20 mouse cellular contexts compared by ENCODE assay signal in the genomic region with DNA sequence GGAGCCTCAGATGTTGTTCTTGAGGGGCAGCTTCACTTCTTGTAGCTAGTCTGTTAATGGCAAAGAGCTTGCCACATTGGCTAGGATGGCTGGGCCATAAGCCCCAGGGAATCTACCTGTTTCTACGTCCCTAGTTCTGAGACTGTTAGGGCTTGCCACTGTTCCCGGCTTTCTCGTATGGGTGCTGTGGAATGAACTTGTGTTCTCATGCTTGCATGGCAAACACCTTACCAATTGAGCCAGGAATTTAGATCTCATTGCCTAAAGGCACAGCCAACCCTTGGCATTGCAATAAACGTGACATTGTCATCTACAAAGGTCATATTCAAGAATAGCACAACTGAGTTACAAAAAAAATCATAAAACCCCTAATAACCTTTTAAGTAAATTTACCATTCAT.
DNase-seq lines count a peak whose midpoint lies in the region; ATAC-seq and TF ChIP-seq lines count a peak whose summit lies in the region.
"Had no signal": no experiment of that assay in that cellular context is flagged by ENCODE, and none has a peak within 500 bp of the region (broad histone marks: within the 10 kb centered on the region; RNA-seq: fewer than 3 reads in every experiment).

No protein-coding gene starts in this region.

- H3K4me2 ChIP-seq in heart, embryonic 15.5 days = peak overlapping the region; percentile 49; the same call in 1 of the 2 replicates
- H3K4me2 ChIP-seq in kidney, embryonic 16.5 days (replicated peaks; ENCODE audit: low read depth, low read length) = no peak overlapping the region
- H3K4me2 ChIP-seq: embryonic facial prominence, embryonic 12.5 days; forebrain, embryonic 12.5 days; hindbrain, embryonic 15.5 days had no signal

- intact Hi-C loops in heart, adult 2 months (cut with DNase I) = no loop called here
- intact Hi-C loops in heart, postnatal 10 days (cut with DNase I) = loop anchor here (10.0 kb wide), 1 partner anchor 220 kb away; no protein-coding TSS in a partner anchor
- intact Hi-C loops in heart, postnatal 36 days (cut with DNase I) = no loop called here

- H3K36me3 ChIP-seq in heart, adult 2 months (ENCODE audit: control insufficient read depth, insufficient read depth, low read length) = no peaks in the 10 kb centered on the region
- H3K36me3 ChIP-seq in heart, embryonic 15.5 days = no peaks in the 10 kb centered on the region
- no peaks in the 10 kb centered on the region for H3K36me3 ChIP-seq in kidney, adult 2 months (ENCODE audit: control insufficient read depth, insufficient read depth, low read length)
- H3K36me3 ChIP-seq in kidney, embryonic 16.5 days (ENCODE audit: insufficient read depth, low read length) = no peaks in the 10 kb centered on the region
- H3K36me3 ChIP-seq: embryonic facial prominence, embryonic 12.5 days; forebrain, embryonic 12.5 days; hindbrain, embryonic 15.5 days had no signal

- H3K4me1 ChIP-seq in heart, adult 2 months (ENCODE audit: control insufficient read depth, insufficient read depth, low read length) = peaks cover 2% of the 10 kb centered on the region; the same call in 1 of the 2 replicates
- H3K4me1 ChIP-seq in heart, embryonic 15.5 days (replicated peaks) = peaks cover 38% of the 10 kb centered on the region
- H3K4me1 ChIP-seq in kidney, adult 2 months (ENCODE audit: control insufficient read depth, insufficient read depth, low read length) = no peaks in the 10 kb centered on the region
- H3K4me1 ChIP-seq in kidney, embryonic 16.5 days (ENCODE audit: insufficient read depth, low read length) = peaks cover 28% of the 10 kb centered on the region
- H3K4me1 ChIP-seq: hindbrain, embryonic 15.5 days had no signal

- WGBS in heart, adult 2 months = 65% methylated on average over 4 of the region's 4 CpGs
- WGBS in heart, embryonic 15.5 days = 76% methylated on average over 4 of the region's 4 CpGs
- 68% methylated on average over 4 of the region's 4 CpGs for WGBS in kidney, adult 2 months
- WGBS in kidney, embryonic 16.5 days = 84% methylated on average over 4 of the region's 4 CpGs

- no peak for ATAC-seq in heart, embryonic 15.5 days (replicated peaks; ENCODE audit: insufficient number of reproducible peaks, insufficient read depth, low FRiP score, low read depth)
- no peak for ATAC-seq in kidney, embryonic 16.5 days (ENCODE audit: low FRiP score, low TSS enrichment)
- ATAC-seq: activated CD4-positive, CD25-positive, alpha-beta regulatory T cell, adult 4 months; forebrain, embryonic 16.5 days; intestine, embryonic 16.5 days; Patski had no signal

- H3K9me3 ChIP-seq in heart, embryonic 15.5 days (replicated peaks) = no peaks in the 10 kb centered on the region
- H3K9me3 ChIP-seq in kidney, embryonic 16.5 days (ENCODE audit: low read length) = peaks cover 2% of the 10 kb centered on the region; the same call in 1 of the 2 replicates
- H3K9me3 ChIP-seq: embryonic facial prominence, embryonic 12.5 days; forebrain, embryonic 12.5 days; hindbrain, embryonic 15.5 days had no signal

- no peak overlapping the region for H3K4me3 ChIP-seq in heart, adult 2 months
- no peak overlapping the region for H3K4me3 ChIP-seq in heart, embryonic 15.5 days
- H3K4me3 ChIP-seq in kidney, adult 2 months (ENCODE audit: insufficient read depth, low read depth, low read length) = no peak overlapping the region
- H3K4me3 ChIP-seq in kidney, embryonic 16.5 days (ENCODE audit: low read length) = no peak overlapping the region
- H3K4me3 ChIP-seq: embryonic facial prominence, embryonic 12.5 days; forebrain, embryonic 12.5 days; hindbrain, embryonic 15.5 days had no signal

- H3K79me2 ChIP-seq in heart, adult 2 months (replicated peaks; ENCODE audit: control insufficient read depth, insufficient read depth, low read length) = no peaks in the 10 kb centered on the region

- no peak overlapping the region for H3K9ac ChIP-seq in heart, adult 2 months (ENCODE audit: low read depth, low read length)
- H3K9ac ChIP-seq in heart, embryonic 15.5 days = no peak overlapping the region
- H3K9ac ChIP-seq in kidney, embryonic 16.5 days (replicated peaks; ENCODE audit: low read length) = no peak overlapping the region
- H3K9ac ChIP-seq: embryonic facial prominence, embryonic 12.5 days; forebrain, embryonic 12.5 days; hindbrain, embryonic 15.5 days had no signal

- TF ChIP-seq CTCF in heart, adult 2 months (IDR thresholded peaks at IDR 0.05) = no peak
- no peak for TF ChIP-seq CTCF in kidney, adult 2 months (conservative IDR thresholded peaks at IDR 0.05; ENCODE audit: insufficient read depth, insufficient read length, low read depth, low read length)

- TF ChIP-seq POLR2A in heart, adult 2 months (IDR thresholded peaks at IDR 0.05; ENCODE audit: insufficient read depth, low read depth, low read length) = no peak
- no peak for TF ChIP-seq POLR2A in kidney, adult 2 months (IDR thresholded peaks at IDR 0.05; ENCODE audit: low read depth, low read length)

- peak overlapping the region; percentile 82 for H3K27ac ChIP-seq in heart, adult 2 months
- peak overlapping the region; percentile 85 for H3K27ac ChIP-seq in heart, embryonic 15.5 days
- no peak overlapping the region for H3K27ac ChIP-seq in kidney, adult 2 months (ENCODE audit: insufficient read depth, low read depth, low read length)
- H3K27ac ChIP-seq in kidney, embryonic 16.5 days (ENCODE audit: low read length) = no peak overlapping the region
- H3K27ac ChIP-seq: embryonic facial prominence, embryonic 12.5 days; forebrain, embryonic 12.5 days; hindbrain, embryonic 15.5 days; kidney, postnatal 0 days had no signal

- TF ChIP-seq EP300 in heart, adult 2 months (IDR thresholded peaks at IDR 0.05; ENCODE audit: insufficient read depth, low read depth, low read length) = no peak

- DNase-seq in heart, adult 2 months = no peak
- DNase-seq in heart, postnatal 10 days = no peak
- DNase-seq in heart, postnatal 36 days = no peak
- DNase-seq in kidney, adult 2 months = peak; percentile 24
- peak; percentile 67 for DNase-seq in gonadal fat pad, adult 2 months (ENCODE audit: low read depth)
- no peak for DNase-seq in spleen, postnatal 4 days (ENCODE audit: low spot score in 2 of 2)
- DNase-seq: adrenal gland, postnatal 14 days; cerebellum, adult 11-12 months; cerebellum, adult 9-10 months had no signal

- no peaks in the 10 kb centered on the region for H3K27me3 ChIP-seq in heart, adult 2 months (ENCODE audit: control insufficient read depth, insufficient read depth, low read length)
- no peaks in the 10 kb centered on the region for H3K27me3 ChIP-seq in heart, embryonic 15.5 days
- H3K27me3 ChIP-seq in kidney, adult 2 months (replicated peaks; ENCODE audit: control insufficient read depth, insufficient read depth, low read length) = no peaks in the 10 kb centered on the region
- H3K27me3 ChIP-seq in kidney, embryonic 16.5 days (ENCODE audit: insufficient read depth, low read length) = no peaks in the 10 kb centered on the region
- H3K27me3 ChIP-seq: CH12.LX; forebrain, embryonic 12.5 days; hindbrain, embryonic 15.5 days; Patski had no signal

Comparison
In these comparisons a context has a peak if more than half of its experiments do, and no peak if none do; other contexts are left out.
1. DNase-seq: peak in kidney, adult 2 months (single experiment) and gonadal fat pad, adult 2 months (single experiment); none in heart, adult 2 months (0 of 2), heart, postnatal 10 days (0 of 2), heart, postnatal 36 days (0 of 2) and spleen, postnatal 4 days (0 of 2).
2. H3K27ac ChIP-seq: peak in heart, adult 2 months (single experiment) and heart, embryonic 15.5 days (single experiment); none in kidney, adult 2 months (single experiment) and kidney, embryonic 16.5 days (single experiment).